1 mouse cellular context compared by ENCODE assay signal in genomic region chr9:123285623-123286022, GRCm38 (mm10).
A peak's percentile ranks its signal among the peaks of the same experiment; 100 is the strongest.
TF ChIP-seq lines count a peak whose summit lies in the region.

No protein-coding gene starts in this region.

TF ChIP-seq in CH12.LX, 34 proteins besides CTCF, POLR2A, EP300 and RAD21 (continued from another document):
- TF ChIP-seq BHLHE40 (IDR thresholded peaks at IDR 0.05; ENCODE audit: low read depth, low read length) (peak; percentile 56), JUND (conservative IDR thresholded peaks at IDR 0.05; ENCODE audit: low read depth, low read length) (peak; percentile 75), GABPA (IDR thresholded peaks at IDR 0.05; ENCODE audit: insufficient replicate concordance, low read depth, low read length) (no peak)
